Mouse (Mus musculus): ENCODE measurements at regions not wholly inside any gene's neighbourhood (a gene's known extent, or its start where the extent isn't known, plus 50 kb on each side); places are given as distances from the start of the nearest gene placed in this dataset.

GRCm38 (mm10) chr10:99641784-99642183 lies 117.7 kb downstream of the Csl start:
- Histone ChIP-seq H3K36me3 (replicated peaks) (no peaks in the 10 kb centered on the region), H3K27me3 (ENCODE audit: insufficient read depth, low read length) (no peaks in the 10 kb centered on the region), H3K4me3 (ENCODE audit: low read depth, low read length) (no peak overlapping the region), H3K9me3 (replicated peaks) (peaks cover 16% of the 10 kb centered on the region), H3K4me1 (ENCODE audit: insufficient read depth, low read depth, low read length) (no peaks in the 10 kb centered on the region)
- no peak for DNase-seq (ENCODE audit: low spot score)
- ATAC-seq (ENCODE audit: extremely low read depth, insufficient number of reproducible peaks, low FRiP score, poor library complexity, severe bottlenecking), result no peak
- TF ChIP-seq TAL1 (conservative IDR thresholded peaks at IDR 0.05; ENCODE audit: low read depth, low read length) (no peak), POLR2AphosphoS5 (IDR thresholded peaks at IDR 0.05; ENCODE audit: insufficient replicate concordance, low read depth, low read length) (no peak), GATA1 (IDR thresholded peaks at IDR 0.05; ENCODE audit: borderline replicate concordance, low read length) (no peak), CTCF (IDR thresholded peaks at IDR 0.05; ENCODE audit: low read depth, low read length) (no peak), GATA2 (IDR thresholded peaks at IDR 0.05; ENCODE audit: borderline replicate concordance, low read depth, low read length) (no peak)

GRCm38 (mm10) chr10:99642201-99642827 lies 117.1 kb downstream of the Csl start:
- H3K4me3 ChIP-seq (ENCODE audit: low read depth, low read length), result no peak overlapping the region
- TF ChIP-seq TAL1 (conservative IDR thresholded peaks at IDR 0.05; ENCODE audit: low read depth, low read length) (no peak), GATA2 (IDR thresholded peaks at IDR 0.05; ENCODE audit: borderline replicate concordance, low read depth, low read length) (no peak), GATA1 (IDR thresholded peaks at IDR 0.05; ENCODE audit: borderline replicate concordance, low read length) (no peak), POLR2AphosphoS5 (IDR thresholded peaks at IDR 0.05; ENCODE audit: insufficient replicate concordance, low read depth, low read length) (no peak), CTCF (IDR thresholded peaks at IDR 0.05; ENCODE audit: low read depth, low read length) (no peak)
- DNase-seq (ENCODE audit: low spot score) (no peak), ATAC-seq (ENCODE audit: extremely low read depth, insufficient number of reproducible peaks, low FRiP score, poor library complexity, severe bottlenecking) (no peak)
- H3K4me1 ChIP-seq (ENCODE audit: insufficient read depth, low read depth, low read length), result no peaks in the 10 kb centered on the region
- no peaks in the 10 kb centered on the region for H3K27me3 ChIP-seq (ENCODE audit: insufficient read depth, low read length)
- no peaks in the 10 kb centered on the region for H3K36me3 ChIP-seq (replicated peaks)
- H3K9me3 ChIP-seq (replicated peaks), result peaks cover 16% of the 10 kb centered on the region

DNA sequence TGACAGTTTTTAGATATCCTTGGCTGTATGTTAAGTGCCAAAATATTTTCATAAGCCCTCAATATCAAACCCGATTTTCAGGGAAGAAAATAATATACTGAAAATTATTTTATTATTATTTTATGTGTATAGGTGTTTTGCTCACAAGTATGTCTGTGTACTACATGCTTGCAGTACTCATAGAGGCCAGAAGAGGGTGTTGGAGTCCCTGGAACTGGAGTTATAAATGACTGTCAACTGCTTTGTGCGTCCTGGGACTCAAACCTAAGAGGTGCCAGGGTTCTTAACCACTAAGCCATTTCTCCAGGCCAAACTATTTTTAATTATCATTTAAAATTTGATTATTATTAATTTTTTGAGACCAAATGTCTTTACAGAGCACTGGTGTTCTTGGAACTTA lies 114.5 kb downstream of the Csl start:
- no peak overlapping the region for H3K4me3 ChIP-seq (ENCODE audit: low read depth, low read length)
- no peaks in the 10 kb centered on the region for H3K4me1 ChIP-seq (ENCODE audit: insufficient read depth, low read depth, low read length)
- TF ChIP-seq GATA1 (IDR thresholded peaks at IDR 0.05; ENCODE audit: borderline replicate concordance, low read length), result no peak
- TF ChIP-seq TAL1 (conservative IDR thresholded peaks at IDR 0.05; ENCODE audit: low read depth, low read length), result no peak
- TF ChIP-seq POLR2AphosphoS5 (IDR thresholded peaks at IDR 0.05; ENCODE audit: insufficient replicate concordance, low read depth, low read length), result no peak
- no peak for TF ChIP-seq GATA2 (IDR thresholded peaks at IDR 0.05; ENCODE audit: borderline replicate concordance, low read depth, low read length)
- no peak for TF ChIP-seq CTCF (IDR thresholded peaks at IDR 0.05; ENCODE audit: low read depth, low read length)
- peaks cover 6% of the 10 kb centered on the region for H3K9me3 ChIP-seq (replicated peaks)
- no peaks in the 10 kb centered on the region for H3K36me3 ChIP-seq (replicated peaks)
- no peaks in the 10 kb centered on the region for H3K27me3 ChIP-seq (ENCODE audit: insufficient read depth, low read length)
- DNase-seq (ENCODE audit: low spot score), result no peak
- ATAC-seq (ENCODE audit: extremely low read depth, insufficient number of reproducible peaks, low FRiP score, poor library complexity, severe bottlenecking), result no peak

DNA sequence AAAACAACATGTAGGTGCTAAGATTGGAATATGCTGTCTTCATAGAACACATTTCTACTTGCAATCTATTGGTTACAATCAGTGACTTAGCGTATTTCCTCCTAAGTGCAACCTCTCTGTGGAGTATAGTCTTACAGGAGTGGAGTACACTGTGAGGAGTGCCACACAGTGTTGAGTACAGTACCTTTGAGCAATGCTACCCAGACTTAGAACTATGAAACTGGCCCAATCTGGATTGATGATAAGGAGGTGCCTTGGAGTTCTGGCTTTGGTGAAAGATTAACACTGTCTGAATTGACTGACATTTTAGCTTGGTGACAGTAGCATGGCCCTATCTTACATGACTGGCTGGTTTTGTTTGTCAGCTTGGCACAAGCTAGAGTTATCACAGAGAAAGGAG lies 107.4 kb downstream of the Csl start:
- Histone ChIP-seq H3K27me3 (ENCODE audit: insufficient read depth, low read length) (no peaks in the 10 kb centered on the region), H3K4me1 (ENCODE audit: insufficient read depth, low read depth, low read length) (no peaks in the 10 kb centered on the region)
- no peak for ATAC-seq (ENCODE audit: extremely low read depth, insufficient number of reproducible peaks, low FRiP score, poor library complexity, severe bottlenecking)

DNA sequence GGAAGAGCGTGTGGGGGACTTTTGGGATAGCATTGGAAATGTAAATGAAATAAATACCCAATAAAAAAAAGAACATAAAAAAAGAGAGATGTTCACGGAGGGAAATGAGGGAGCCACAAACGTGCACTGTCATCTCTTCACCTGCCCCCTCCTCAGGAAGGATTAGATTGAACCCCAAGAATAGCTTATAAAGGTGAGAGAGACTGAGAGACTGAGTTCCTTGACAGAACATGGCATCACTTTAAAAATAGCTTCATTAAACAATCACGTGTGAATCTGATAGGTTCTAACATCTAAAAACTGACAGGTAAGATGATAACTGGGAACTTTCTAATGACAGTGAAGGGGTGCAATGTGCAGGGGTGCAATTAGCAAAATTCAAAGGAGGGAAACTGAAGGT lies 105.2 kb downstream of the Csl start:
- TF ChIP-seq GATA1 (IDR thresholded peaks at IDR 0.05; ENCODE audit: borderline replicate concordance, low read length) (no peak), POLR2AphosphoS5 (IDR thresholded peaks at IDR 0.05; ENCODE audit: insufficient replicate concordance, low read depth, low read length) (no peak), TAL1 (conservative IDR thresholded peaks at IDR 0.05; ENCODE audit: low read depth, low read length) (no peak), GATA2 (IDR thresholded peaks at IDR 0.05; ENCODE audit: borderline replicate concordance, low read depth, low read length) (no peak), CTCF (IDR thresholded peaks at IDR 0.05; ENCODE audit: low read depth, low read length) (no peak)
- Histone ChIP-seq H3K27me3 (ENCODE audit: insufficient read depth, low read length) (no peaks in the 10 kb centered on the region), H3K4me3 (ENCODE audit: low read depth, low read length) (no peak overlapping the region), H3K36me3 (replicated peaks) (no peaks in the 10 kb centered on the region), H3K9me3 (replicated peaks) (no peaks in the 10 kb centered on the region; the same call in 1 of the 2 replicates), H3K4me1 (ENCODE audit: insufficient read depth, low read depth, low read length) (no peaks in the 10 kb centered on the region)
- DNase-seq (ENCODE audit: low spot score), result no peak
- no peak for ATAC-seq (ENCODE audit: extremely low read depth, insufficient number of reproducible peaks, low FRiP score, poor library complexity, severe bottlenecking)

More for the DNA sequence above, 107.4 kb downstream of the Csl start:
- TF ChIP-seq POLR2AphosphoS5 (IDR thresholded peaks at IDR 0.05; ENCODE audit: insufficient replicate concordance, low read depth, low read length), result no peak
- TF ChIP-seq TAL1 (conservative IDR thresholded peaks at IDR 0.05; ENCODE audit: low read depth, low read length), result no peak
- TF ChIP-seq GATA2 (IDR thresholded peaks at IDR 0.05; ENCODE audit: borderline replicate concordance, low read depth, low read length), result no peak
- TF ChIP-seq CTCF (IDR thresholded peaks at IDR 0.05; ENCODE audit: low read depth, low read length), result no peak
- no peak for TF ChIP-seq GATA1 (IDR thresholded peaks at IDR 0.05; ENCODE audit: borderline replicate concordance, low read length)
- Histone ChIP-seq H3K4me3 (ENCODE audit: low read depth, low read length) (no peak overlapping the region), H3K9me3 (replicated peaks) (no peaks in the 10 kb centered on the region; the same call in 1 of the 2 replicates), H3K36me3 (replicated peaks) (no peaks in the 10 kb centered on the region)
- no peak for DNase-seq (ENCODE audit: low spot score)

DNA sequence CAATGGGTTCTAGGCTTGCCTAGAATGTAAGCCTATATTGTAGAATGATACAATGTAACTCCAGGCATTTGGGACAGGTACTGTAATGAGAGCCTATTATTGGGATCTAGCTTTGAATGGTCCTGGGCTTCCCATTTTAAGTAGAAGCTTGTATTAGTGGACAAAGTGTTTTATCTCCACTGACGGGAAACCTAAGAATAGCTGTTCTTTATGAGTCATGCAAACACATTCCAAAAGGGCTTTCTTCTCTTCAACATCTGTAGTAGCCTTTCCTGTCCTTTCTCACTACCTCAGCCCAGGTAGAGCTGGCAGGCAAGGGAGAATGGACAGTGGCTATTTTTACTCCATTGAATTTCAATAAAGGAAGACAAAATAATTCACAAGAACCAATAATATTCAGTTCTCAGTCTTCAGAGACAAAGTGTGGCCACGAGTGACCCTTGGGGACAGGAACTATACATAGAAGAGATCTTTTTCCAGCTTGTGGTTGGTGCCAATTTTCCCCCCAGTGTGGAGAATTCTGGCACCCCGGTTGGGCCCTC lies 82.8 kb downstream of the Csl start:
- no peaks in the 10 kb centered on the region for H3K4me1 ChIP-seq (ENCODE audit: insufficient read depth, low read depth, low read length)
- DNase-seq (ENCODE audit: low spot score) (no peak), ATAC-seq (ENCODE audit: extremely low read depth, insufficient number of reproducible peaks, low FRiP score, poor library complexity, severe bottlenecking) (no peak)
- peaks cover 17% of the 10 kb centered on the region for H3K9me3 ChIP-seq (replicated peaks)
- H3K27me3 ChIP-seq (ENCODE audit: insufficient read depth, low read length), result no peaks in the 10 kb centered on the region
- H3K4me3 ChIP-seq (ENCODE audit: low read depth, low read length), result no peak overlapping the region
- no peak for TF ChIP-seq TAL1 (conservative IDR thresholded peaks at IDR 0.05; ENCODE audit: low read depth, low read length)
- no peak for TF ChIP-seq CTCF (IDR thresholded peaks at IDR 0.05; ENCODE audit: low read depth, low read length)
- no peak for TF ChIP-seq GATA1 (IDR thresholded peaks at IDR 0.05; ENCODE audit: borderline replicate concordance, low read length)
- no peaks in the 10 kb centered on the region for H3K36me3 ChIP-seq (replicated peaks)
